Mouse (Mus musculus): ENCODE results near the gene Scfd2.

The Scfd2 gene

DNA sequence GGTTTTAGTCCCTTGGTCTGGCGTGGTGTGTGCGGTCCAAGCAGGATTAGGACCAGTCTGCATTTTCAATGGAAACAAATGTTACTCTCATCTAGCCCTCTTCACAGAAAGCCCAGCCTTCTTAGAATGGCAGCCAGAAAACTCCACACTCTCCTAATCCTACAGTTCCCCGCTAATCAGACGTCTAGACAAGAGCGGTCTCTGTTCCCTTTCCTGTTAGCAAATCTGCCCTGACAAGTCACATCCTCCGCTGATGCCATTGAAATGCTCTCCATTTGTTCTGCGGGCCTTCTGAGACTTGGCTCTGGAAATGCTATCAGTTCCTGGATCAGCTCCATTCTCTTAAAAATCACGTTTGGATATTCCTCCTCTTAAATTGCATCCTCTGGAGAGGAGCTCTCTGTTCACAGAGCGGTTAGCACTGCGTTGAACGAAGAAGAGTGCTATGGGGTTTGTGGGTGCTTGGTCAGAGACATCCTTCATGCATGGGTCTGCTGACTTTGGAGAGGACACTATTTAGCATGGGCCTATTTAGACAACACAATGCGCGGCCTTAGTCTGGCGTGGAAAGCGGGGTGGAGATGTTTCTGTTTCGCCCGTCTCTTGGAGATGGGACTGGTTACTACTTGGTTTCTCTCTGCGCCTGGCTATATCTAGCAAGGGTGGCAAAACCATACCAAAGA is 358.3 kb downstream of the Scfd2 start:
- no peak for DNase-seq (ENCODE audit: low read depth)

DNA sequence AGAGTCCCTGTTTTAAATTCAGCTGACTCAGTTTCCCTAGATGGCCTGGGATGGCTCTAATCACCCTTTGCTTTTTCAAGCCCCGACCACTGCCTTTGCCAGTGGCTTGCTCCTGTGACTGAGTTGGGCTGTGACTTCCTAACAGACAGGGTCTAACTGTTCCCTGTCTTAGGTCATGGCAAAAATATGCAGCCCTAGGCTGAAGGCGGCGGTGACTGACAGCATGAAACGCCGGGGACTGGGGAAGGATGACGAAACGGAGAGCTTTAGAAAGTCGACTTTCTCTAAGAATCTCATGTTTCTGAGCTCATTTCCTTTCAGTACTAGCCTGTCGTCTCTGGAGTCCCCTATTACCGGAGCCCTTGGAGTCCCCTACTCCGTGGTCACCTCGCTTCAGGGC is 359.4 kb downstream of the Scfd2 start:
- no peak for DNase-seq (ENCODE audit: low read depth)

DNA sequence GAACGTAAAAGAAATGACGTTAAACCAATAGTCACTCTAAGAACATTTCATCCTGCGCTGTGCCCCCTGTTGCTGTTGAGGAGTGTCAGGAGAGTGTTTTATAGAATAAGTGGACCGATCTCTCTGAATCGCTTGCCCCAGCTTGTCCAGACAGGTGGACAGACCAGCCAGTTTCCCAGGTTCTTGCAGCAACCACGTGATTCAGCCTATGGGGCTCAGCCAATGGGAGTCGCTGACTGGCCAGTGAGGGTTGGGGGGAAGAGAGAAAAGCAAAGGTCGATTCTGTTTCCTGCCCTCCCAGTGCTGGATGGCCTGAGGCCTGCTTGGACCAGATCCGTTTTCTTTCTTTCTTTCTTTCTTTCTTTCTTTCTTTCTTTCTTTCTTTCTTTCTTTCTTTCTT is 359.8 kb downstream of the Scfd2 start:
- no peak for DNase-seq (ENCODE audit: low read depth)

DNA sequence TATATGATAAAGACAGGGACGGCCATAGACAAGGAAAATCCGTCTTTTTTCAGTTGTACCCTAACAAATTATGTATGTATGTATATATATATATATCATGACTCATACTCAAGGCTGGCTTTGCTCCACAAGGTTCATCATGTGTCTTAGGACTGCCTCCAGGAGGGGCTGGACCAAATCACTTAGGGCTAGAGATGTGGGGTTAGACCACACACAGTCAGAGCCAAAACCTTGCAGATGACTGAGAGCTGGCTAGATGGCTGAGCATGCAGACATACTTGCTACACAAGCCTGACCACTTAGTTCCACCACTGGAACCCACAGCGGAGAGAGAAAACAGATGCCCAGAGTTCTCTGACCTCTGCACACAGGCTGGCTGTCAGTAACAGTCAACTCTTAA is 363.5 kb downstream of the Scfd2 start:
- no peak for DNase-seq (ENCODE audit: low read depth)

DNA sequence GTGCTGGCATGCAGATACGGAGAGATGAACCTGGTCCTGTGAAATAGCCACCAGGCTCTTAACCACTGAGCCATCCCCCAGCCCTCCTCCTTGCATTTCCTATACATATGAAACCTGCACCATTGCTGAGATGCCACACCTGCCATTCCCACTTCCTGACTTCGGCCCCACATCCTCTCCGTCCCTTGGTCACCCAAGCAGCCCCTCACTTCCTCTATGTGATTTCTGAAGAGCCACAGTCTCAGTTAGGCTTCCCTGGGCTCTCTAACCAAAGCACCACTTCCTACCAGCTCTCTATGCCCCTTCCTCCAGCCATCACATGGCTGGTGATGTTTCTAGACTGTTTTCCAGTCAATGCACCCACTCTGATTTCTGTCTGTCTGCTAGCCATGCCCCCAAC is 364.9 kb downstream of the Scfd2 start:
- no peak for DNase-seq (ENCODE audit: low read depth)

DNA sequence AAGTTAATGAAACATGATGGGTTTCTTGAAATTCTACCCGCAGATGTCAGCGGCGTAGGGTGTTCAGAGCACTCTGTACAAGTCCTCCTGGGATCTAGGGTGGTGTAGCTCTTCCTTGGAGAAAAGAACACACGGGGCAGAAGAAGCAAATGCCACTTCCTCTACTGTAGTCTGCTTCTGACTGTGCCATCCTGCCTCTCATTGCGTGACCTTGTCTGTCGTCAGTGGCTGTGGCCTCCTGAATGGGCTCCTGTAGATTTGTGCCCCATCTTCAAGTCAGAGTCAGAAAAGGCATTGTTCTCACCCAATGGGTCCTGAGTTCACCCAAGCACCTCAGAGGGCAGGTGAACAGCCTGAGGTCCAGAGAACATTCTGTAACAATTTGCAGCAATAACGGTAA is 367.0 kb downstream of the Scfd2 start:
- no peak for DNase-seq (ENCODE audit: low read depth)

DNA sequence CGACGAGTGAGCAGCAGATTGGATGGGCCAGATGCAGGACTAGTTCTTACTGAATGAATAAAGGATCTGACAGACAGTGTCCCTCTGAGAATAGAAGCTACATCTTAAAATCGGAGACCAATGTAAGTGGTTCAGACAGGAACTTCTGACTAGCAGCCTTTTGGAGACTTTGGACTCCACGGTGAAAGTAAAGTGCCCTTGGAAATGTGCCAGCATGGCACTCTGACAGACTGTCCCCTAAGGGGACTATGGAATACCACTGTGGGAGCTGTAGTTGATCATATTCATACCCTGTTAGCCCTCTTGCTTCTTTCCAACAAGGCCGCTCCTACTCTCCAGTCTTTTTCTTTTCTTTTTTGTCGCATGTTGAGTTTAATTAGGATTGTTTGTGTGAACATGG is 368.4 kb downstream of the Scfd2 start:
- DNase-seq (ENCODE audit: low read depth) = no peak

DNA sequence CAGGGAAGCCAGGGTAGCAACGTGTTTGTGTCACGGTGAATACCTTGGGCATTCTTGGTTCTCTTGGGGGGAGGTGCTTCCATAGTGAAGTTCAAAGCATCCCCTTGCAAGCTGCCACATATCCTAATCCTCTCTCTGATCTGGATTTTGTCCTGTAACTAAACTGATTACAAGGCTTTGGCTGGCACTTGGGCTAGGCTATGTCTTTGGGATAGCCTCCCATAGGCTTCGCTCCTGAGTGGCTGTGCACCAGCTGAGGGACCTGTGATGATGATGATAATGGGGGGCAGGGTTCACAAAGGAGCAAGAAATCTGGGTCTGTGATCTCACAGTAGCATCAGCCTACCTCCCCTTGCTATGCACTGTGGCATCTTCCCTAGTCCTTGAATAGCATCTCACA is 369.5 kb downstream of the Scfd2 start:
- DNase-seq (ENCODE audit: low read depth) = no peak

DNA sequence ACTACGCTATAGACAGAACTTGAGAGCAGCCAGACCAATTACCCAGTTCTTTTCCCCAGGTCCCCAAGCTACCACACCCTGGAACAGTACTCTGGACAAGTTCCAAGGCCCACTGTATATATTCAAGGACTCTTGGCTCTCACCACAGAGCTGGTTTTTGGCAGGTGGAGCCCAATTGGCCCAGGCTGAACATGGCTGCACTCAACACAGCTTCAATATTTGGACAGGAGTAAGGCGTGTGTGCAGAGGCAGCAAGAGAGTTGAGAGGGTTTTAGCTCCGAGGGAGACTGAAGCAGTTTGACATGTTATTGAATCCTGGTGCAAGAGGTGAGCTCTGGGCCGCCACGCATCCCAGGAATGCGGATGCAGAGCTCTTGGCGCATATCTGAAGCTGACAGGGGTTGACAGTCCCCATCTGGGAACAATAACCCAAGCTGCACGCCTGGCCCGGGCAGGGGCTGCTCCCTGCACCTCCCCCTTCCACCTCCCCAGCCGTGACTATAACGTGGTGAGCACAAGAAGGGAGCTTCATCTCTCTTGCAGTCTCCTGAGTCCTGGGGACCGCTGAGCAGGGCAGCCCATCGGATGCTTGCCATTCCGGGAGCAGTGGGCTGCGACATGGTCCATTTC is 370.1 kb downstream of the Scfd2 start:
- DNase-seq (ENCODE audit: low read depth) = no peak

DNA sequence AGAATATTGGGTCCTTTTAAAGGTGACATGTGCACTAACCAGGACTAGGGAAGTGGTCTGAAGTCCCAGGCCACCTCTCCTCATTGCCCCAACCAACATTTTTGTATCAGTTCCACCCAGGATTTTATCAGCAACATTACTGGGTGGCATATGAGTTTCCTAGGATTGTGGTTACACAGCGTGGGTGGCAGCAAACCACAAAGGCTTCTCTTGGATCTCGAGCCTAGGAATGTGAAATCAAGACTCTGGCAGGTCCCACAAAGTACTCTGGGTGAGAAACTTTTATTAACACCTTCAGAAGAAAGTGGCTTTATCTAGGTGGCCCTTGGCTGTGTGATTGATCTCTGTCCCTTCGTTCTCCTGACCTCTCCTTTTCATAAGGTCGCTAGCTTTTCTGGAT is 371.2 kb downstream of the Scfd2 start:
- no peak for DNase-seq (ENCODE audit: low read depth)

DNA sequence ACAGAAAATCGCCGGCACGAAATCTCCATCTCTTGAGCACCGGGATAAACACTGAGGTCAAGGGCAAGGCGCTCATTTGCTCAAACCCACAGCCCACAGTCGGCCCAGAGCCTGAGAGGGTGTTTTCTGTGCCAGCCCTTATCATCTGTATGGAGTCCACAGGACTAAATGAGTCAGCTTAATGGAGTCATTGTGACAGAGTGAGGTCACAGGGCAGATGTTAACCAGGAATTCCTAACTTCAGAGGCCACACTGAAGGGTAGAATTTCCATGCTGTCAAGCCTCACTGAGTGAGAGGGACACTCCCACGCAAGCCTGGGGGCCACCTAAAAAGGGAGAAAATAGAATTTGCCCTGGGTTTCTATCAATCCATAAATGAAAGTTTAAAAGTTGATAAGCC is 371.7 kb downstream of the Scfd2 start:
- DNase-seq (ENCODE audit: low read depth) = no peak

DNA sequence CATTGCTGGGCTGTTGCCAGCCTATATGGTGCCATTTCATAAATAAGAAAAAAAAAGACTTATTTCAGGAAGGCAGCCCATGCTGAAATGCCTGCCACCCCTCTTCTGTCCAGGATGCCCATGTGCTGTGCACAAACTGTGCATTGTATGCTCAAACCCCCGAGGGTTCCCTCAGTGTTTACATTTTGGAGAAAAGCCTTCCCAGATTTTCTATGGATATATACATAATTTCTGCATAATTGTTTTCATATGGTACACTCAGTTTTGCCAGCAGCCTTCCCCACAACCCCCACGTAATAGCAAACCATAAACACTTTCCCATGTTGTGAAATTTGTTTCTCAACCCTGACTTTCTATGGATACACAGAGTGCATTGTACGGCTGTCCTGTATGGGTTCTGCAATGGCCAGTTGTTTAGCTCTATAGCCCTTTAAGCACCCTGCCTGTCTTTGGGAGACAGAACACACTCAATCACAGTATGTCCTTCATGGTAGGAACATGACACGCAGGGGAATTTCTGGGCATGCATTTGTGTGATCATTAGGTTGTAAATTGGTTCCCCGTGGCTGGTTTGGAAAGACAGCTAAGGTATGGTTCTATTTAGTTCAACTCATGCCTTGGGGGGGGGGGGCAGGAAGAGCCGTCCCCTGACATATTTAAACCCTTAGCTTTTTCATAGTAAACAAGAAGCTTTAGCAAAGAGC is 372.5 kb downstream of the Scfd2 start:
- no peak for DNase-seq (ENCODE audit: low read depth)

DNA sequence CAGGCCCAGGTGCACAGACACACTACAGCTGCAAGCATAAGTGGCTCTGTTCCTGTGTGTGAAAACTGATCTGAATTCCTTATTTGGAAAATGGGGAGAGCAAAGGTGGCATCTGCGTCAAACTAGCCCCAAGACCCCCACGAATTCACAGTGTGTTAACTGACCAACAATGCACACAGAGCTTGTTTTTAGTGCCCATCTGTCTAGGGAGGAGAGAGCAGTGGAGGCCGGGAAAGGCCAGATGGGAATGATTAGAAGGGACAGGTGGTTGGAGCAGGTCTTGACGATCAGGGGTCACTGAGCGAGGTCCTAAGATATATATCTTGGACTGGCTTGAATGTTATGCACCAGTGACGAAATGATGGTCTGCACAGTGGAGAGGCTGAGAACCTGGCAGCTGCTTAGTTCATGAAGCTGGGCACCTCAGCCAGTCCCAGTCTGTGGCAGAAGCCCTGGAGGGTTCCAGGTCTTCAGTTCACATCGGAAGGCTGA is 375.7 kb downstream of the Scfd2 start:
- DNase-seq (ENCODE audit: low read depth) = no peak

Data from c-Kit-positive CD71-negative TER-119-negative erythroid progenitor cells, embryonic 14.5 days (primary cell).